Mouse (Mus musculus): ENCODE data around the gene 1700011L22Rik. TPM values are rescaled to one million over a fixed set of nuclear protein-coding genes. Genes with fewer than 3 reads are reported as not detected.

1700011L22Rik gene
- polyA plus RNA-seq, 1 experiment from 2014 or later = not detected

DNA sequence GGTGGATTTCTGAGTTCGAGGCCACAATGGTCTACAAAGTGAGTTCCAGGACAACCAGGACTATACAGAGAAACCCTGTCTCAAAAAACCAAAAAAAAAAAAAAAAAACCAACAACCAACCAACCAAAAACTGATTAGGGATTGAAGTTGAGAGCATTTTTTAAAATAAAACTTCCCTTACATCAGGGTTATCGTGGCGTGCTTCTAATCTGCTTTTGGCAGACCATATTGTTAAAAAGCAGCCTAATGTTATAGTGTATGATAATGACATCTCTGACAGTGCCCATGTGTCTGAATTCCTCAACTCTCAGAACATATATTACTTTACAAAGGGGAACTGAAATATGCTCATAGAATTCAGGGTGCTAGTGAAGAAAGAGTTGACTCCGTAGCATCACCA lies 39.9 kb upstream of the 1700011L22Rik start:
- Histone ChIP-seq H3K36me3 (ENCODE audit: control insufficient read depth, insufficient read depth, low read length) (no peaks in the 10 kb centered on the region), H3K27me3 (ENCODE audit: control insufficient read depth, insufficient read depth, low read depth, low read length) (no peaks in the 10 kb centered on the region), H3K9me3 (replicated peaks; ENCODE audit: control insufficient read depth, low read length, poor library complexity, severe bottlenecking) (no peaks in the 10 kb centered on the region), H3K4me3 (ENCODE audit: low read depth, low read length) (no peak overlapping the region), H3K4me1 (ENCODE audit: control insufficient read depth, insufficient read depth, low read length) (peaks cover 7% of the 10 kb centered on the region), H3K9ac (ENCODE audit: low read depth, low read length) (no peak overlapping the region), H3K4me2 (ENCODE audit: low read length) (no peak overlapping the region), H3K27ac (ENCODE audit: low read length) (no peak overlapping the region)
- ATAC-seq = no peak
- WGBS = 96% methylated on average over 4 of the region's 4 CpGs

- WGBS = 92% methylated on average over 3 of the region's 3 CpGs
- H3K27ac ChIP-seq (ENCODE audit: low read length) = no peak overlapping the region
- no peak overlapping the region for H3K4me3 ChIP-seq (ENCODE audit: low read depth, low read length)
- no peak overlapping the region for H3K9ac ChIP-seq (ENCODE audit: low read depth, low read length)
- H3K9me3 ChIP-seq (replicated peaks; ENCODE audit: control insufficient read depth, low read length, poor library complexity, severe bottlenecking) = no peaks in the 10 kb centered on the region
- H3K36me3 ChIP-seq (ENCODE audit: control insufficient read depth, insufficient read depth, low read length) = peaks cover 6% of the 10 kb centered on the region; the same call in 1 of the 2 replicates
- ATAC-seq = no peak
- H3K4me1 ChIP-seq (ENCODE audit: control insufficient read depth, insufficient read depth, low read length) = no peaks in the 10 kb centered on the region
- H3K4me2 ChIP-seq (ENCODE audit: low read length) = no peak overlapping the region
- H3K27me3 ChIP-seq (ENCODE audit: control insufficient read depth, insufficient read depth, low read depth, low read length) = no peaks in the 10 kb centered on the region
Observed at GRCm38 (mm10) chr8:79286424-79286823, 38.1 kb upstream of the 1700011L22Rik start.

GRCm38 (mm10) chr8:79284626-79285025 lies 36.3 kb upstream of the 1700011L22Rik start:
- 92% methylated on average over 3 of the region's 3 CpGs for WGBS
- no peak for ATAC-seq
- H3K4me1 ChIP-seq (ENCODE audit: control insufficient read depth, insufficient read depth, low read length) = no peaks in the 10 kb centered on the region

DNA sequence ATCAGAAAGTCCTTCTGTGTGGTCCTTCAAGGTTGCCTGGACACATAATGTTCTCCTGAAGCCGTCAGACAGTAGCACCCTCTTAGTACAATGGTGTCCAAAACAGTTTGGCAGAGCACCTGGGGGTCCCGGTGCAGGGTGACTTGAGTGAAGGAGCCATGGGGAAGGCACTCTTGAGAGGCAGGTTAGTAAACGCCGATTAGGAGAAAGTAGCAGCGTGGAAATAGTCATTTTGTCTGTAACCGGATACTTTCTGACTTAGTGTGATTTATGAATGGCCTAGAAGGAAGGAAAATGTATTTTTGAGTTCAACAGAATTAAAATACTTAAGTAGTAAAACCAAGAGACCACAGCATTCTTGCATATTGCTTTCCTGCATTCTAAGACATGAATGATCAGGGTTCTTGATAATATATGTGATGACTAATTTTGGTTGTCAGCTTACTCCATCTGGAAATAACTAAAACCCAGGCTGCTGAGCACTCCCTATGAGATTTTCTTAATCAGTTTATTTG lies 33.1 kb upstream of the 1700011L22Rik start:
- H3K9me3 ChIP-seq (replicated peaks; ENCODE audit: control insufficient read depth, low read length, poor library complexity, severe bottlenecking) = no peaks in the 10 kb centered on the region
- no peak overlapping the region for H3K4me2 ChIP-seq (ENCODE audit: low read length)
- ATAC-seq = no peak
- 93% methylated on average over 6 of the region's 6 CpGs for WGBS
- H3K4me3 ChIP-seq (ENCODE audit: low read depth, low read length) = no peak overlapping the region
- H3K4me1 ChIP-seq (ENCODE audit: control insufficient read depth, insufficient read depth, low read length) = no peaks in the 10 kb centered on the region
- no peaks in the 10 kb centered on the region for H3K27me3 ChIP-seq (ENCODE audit: control insufficient read depth, insufficient read depth, low read depth, low read length)
- H3K27ac ChIP-seq (ENCODE audit: low read length) = no peak overlapping the region
- peaks cover 10% of the 10 kb centered on the region; the same call in 1 of the 2 replicates for H3K36me3 ChIP-seq (ENCODE audit: control insufficient read depth, insufficient read depth, low read length)
- H3K9ac ChIP-seq (ENCODE audit: low read depth, low read length) = no peak overlapping the region

More at GRCm38 (mm10) chr8:79284626-79285025, 36.3 kb upstream of the 1700011L22Rik start:
- H3K4me3 ChIP-seq (ENCODE audit: low read depth, low read length) = no peak overlapping the region
- H3K36me3 ChIP-seq (ENCODE audit: control insufficient read depth, insufficient read depth, low read length) = peaks cover 10% of the 10 kb centered on the region; the same call in 1 of the 2 replicates
- H3K9me3 ChIP-seq (replicated peaks; ENCODE audit: control insufficient read depth, low read length, poor library complexity, severe bottlenecking) = no peaks in the 10 kb centered on the region
- H3K9ac ChIP-seq (ENCODE audit: low read depth, low read length) = no peak overlapping the region
- H3K27me3 ChIP-seq (ENCODE audit: control insufficient read depth, insufficient read depth, low read depth, low read length) = no peaks in the 10 kb centered on the region
- H3K27ac ChIP-seq (ENCODE audit: low read length) = no peak overlapping the region
- no peak overlapping the region for H3K4me2 ChIP-seq (ENCODE audit: low read length)

- Histone ChIP-seq H3K9me3 (replicated peaks; ENCODE audit: control insufficient read depth, low read length, poor library complexity, severe bottlenecking) (no peaks in the 10 kb centered on the region), H3K27ac (ENCODE audit: low read length) (no peak overlapping the region), H3K4me2 (ENCODE audit: low read length) (no peak overlapping the region), H3K4me1 (ENCODE audit: control insufficient read depth, insufficient read depth, low read length) (no peaks in the 10 kb centered on the region), H3K27me3 (ENCODE audit: control insufficient read depth, insufficient read depth, low read depth, low read length) (no peaks in the 10 kb centered on the region), H3K9ac (ENCODE audit: low read depth, low read length) (no peak overlapping the region), H3K4me3 (ENCODE audit: low read depth, low read length) (no peak overlapping the region), H3K36me3 (ENCODE audit: control insufficient read depth, insufficient read depth, low read length) (peaks cover 15% of the 10 kb centered on the region)
- no peak for ATAC-seq
- 92% methylated on average over 8 of the region's 8 CpGs for WGBS
Observed at GRCm38 (mm10) chr8:79277264-79277870, 29.0 kb upstream of the 1700011L22Rik start.

- Histone ChIP-seq H3K27me3 (ENCODE audit: control insufficient read depth, insufficient read depth, low read depth, low read length) (no peaks in the 10 kb centered on the region), H3K4me3 (ENCODE audit: low read depth, low read length) (no peak overlapping the region), H3K9ac (ENCODE audit: low read depth, low read length) (no peak overlapping the region), H3K27ac (ENCODE audit: low read length) (no peak overlapping the region), H3K9me3 (replicated peaks; ENCODE audit: control insufficient read depth, low read length, poor library complexity, severe bottlenecking) (no peaks in the 10 kb centered on the region), H3K36me3 (ENCODE audit: control insufficient read depth, insufficient read depth, low read length) (peaks cover 11% of the 10 kb centered on the region), H3K4me1 (ENCODE audit: control insufficient read depth, insufficient read depth, low read length) (no peaks in the 10 kb centered on the region), H3K4me2 (ENCODE audit: low read length) (no peak overlapping the region)
- ATAC-seq = no peak
- 96% methylated on average over 10 of the region's 10 CpGs for WGBS
Observed at GRCm38 (mm10) chr8:79274940-79275339, 26.6 kb upstream of the 1700011L22Rik start.

DNA sequence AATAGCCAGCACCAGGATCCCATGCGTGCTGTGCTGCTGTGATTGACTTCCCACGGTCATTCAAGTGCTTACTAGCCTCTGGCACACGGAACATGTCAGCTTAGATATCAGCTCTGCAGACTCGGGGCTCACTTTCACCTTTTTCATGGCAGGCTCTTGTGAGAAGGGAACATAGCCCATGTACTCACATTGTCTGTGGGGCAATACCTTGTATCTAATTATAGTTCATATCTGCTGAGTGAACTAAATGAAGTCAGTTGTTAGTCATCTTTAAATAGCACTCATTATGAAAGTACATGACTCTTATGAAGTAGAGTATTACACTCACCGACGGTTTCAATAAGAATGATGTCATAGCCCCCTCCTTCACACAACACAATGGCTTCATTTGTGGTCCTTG lies 25.4 kb upstream of the 1700011L22Rik start:
- no peaks in the 10 kb centered on the region for H3K9me3 ChIP-seq (replicated peaks; ENCODE audit: control insufficient read depth, low read length, poor library complexity, severe bottlenecking)
- peaks cover 14% of the 10 kb centered on the region for H3K36me3 ChIP-seq (ENCODE audit: control insufficient read depth, insufficient read depth, low read length)
- no peaks in the 10 kb centered on the region for H3K27me3 ChIP-seq (ENCODE audit: control insufficient read depth, insufficient read depth, low read depth, low read length)
- H3K4me3 ChIP-seq (ENCODE audit: low read depth, low read length) = no peak overlapping the region
- WGBS = 95% methylated on average over 6 of the region's 6 CpGs
- H3K27ac ChIP-seq (ENCODE audit: low read length) = no peak overlapping the region
- H3K4me1 ChIP-seq (ENCODE audit: control insufficient read depth, insufficient read depth, low read length) = no peaks in the 10 kb centered on the region
- no peak for ATAC-seq
- H3K9ac ChIP-seq (ENCODE audit: low read depth, low read length) = no peak overlapping the region
- H3K4me2 ChIP-seq (ENCODE audit: low read length) = no peak overlapping the region

GRCm38 (mm10) chr8:79272676-79273075 lies 24.3 kb upstream of the 1700011L22Rik start:
- Histone ChIP-seq H3K4me1 (ENCODE audit: control insufficient read depth, insufficient read depth, low read length) (no peaks in the 10 kb centered on the region), H3K9ac (ENCODE audit: low read depth, low read length) (no peak overlapping the region), H3K36me3 (ENCODE audit: control insufficient read depth, insufficient read depth, low read length) (peaks cover 14% of the 10 kb centered on the region), H3K27me3 (ENCODE audit: control insufficient read depth, insufficient read depth, low read depth, low read length) (no peaks in the 10 kb centered on the region), H3K27ac (ENCODE audit: low read length) (no peak overlapping the region), H3K9me3 (replicated peaks; ENCODE audit: control insufficient read depth, low read length, poor library complexity, severe bottlenecking) (no peaks in the 10 kb centered on the region), H3K4me3 (ENCODE audit: low read depth, low read length) (no peak overlapping the region), H3K4me2 (ENCODE audit: low read length) (no peak overlapping the region)
- WGBS = 74% methylated on average over 4 of the region's 4 CpGs
- no peak for ATAC-seq

DNA sequence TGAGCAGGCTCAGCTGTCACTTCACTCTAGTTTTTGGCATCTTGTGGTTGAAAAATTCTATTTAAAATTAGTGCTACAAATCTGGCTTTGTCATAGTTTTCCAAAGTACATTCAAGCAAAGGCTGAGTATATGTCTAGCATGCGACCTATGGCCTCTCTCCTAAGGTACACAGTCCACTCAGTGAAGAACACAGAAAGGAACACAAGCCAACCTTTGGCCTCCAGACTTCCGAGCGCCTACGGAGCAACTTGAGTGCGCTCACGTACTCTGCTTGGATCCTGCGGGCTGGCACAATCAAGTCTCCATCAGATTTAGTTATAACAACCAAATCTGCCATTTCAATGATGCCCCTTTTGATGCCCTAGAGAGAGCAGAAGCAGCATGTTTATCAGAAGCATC lies 20.6 kb upstream of the 1700011L22Rik start:
- 92% methylated on average over 7 of the region's 7 CpGs for WGBS
- no peak overlapping the region for H3K9ac ChIP-seq (ENCODE audit: low read depth, low read length)
- H3K4me2 ChIP-seq (ENCODE audit: low read length) = no peak overlapping the region
- no peaks in the 10 kb centered on the region for H3K4me1 ChIP-seq (ENCODE audit: control insufficient read depth, insufficient read depth, low read length)
- no peak overlapping the region for H3K4me3 ChIP-seq (ENCODE audit: low read depth, low read length)
- H3K27ac ChIP-seq (ENCODE audit: low read length) = no peak overlapping the region
- H3K9me3 ChIP-seq (replicated peaks; ENCODE audit: control insufficient read depth, low read length, poor library complexity, severe bottlenecking) = no peaks in the 10 kb centered on the region
- H3K36me3 ChIP-seq (ENCODE audit: control insufficient read depth, insufficient read depth, low read length) = peaks cover 18% of the 10 kb centered on the region
- no peaks in the 10 kb centered on the region for H3K27me3 ChIP-seq (ENCODE audit: control insufficient read depth, insufficient read depth, low read depth, low read length)
- ATAC-seq = no peak
